Mouse (Mus musculus) CH12.LX (cell line): Measurements from ENCODE around the gene Acvrl1. TPM values are rescaled to one million over a fixed set of nuclear protein-coding genes. Genes with fewer than 3 reads are reported as not detected.
A peak's percentile ranks its signal among the peaks of the same experiment; 100 is the strongest.

ENCODE experiments used
- DNase-seq: peaks from one replicate; pipeline ENCODE4 v3.0.0-alpha.2; 2013; ENCODE audit errors: extremely low read depth
- H3K27ac ChIP-seq: 2 replicates; pipeline ENCODE4 v1.5.1; 2012; ENCODE audit warnings: low read depth, mild to moderate bottlenecking, control low read depth, moderate library complexity; ENCODE audit not compliant: insufficient read depth
- H3K27me3 ChIP-seq: replicated peaks from 2 replicates; pipeline ENCODE3; 2012; ENCODE audit warnings: inconsistent platforms
- H3K36me3 ChIP-seq, 2 experiments: replicated peaks in 1 of 2; 2 replicates each; pipeline versions ENCODE3 to v1.6.1; 2012; ENCODE audit warnings: inconsistent platforms in 1 of 2, low read length in 1 of 2, mild to moderate bottlenecking in 1 of 2, mixed read lengths in 1 of 2, moderate library complexity in 1 of 2; ENCODE audit not compliant: control insufficient read depth in 1 of 2, insufficient read depth in 1 of 2
- H3K4me1 ChIP-seq, 2 experiments: 2 replicates each; pipeline ENCODE4 v1.6.1; 2012; ENCODE audit warnings: inconsistent platforms in 1 of 2, moderate library complexity in 1 of 2; ENCODE audit not compliant: insufficient read depth in 2 of 2, control insufficient read depth in 1 of 2
- H3K4me2 ChIP-seq: 2 replicates; pipeline ENCODE4 v1.6.1; 2012; ENCODE audit warnings: low read depth, mild to moderate bottlenecking, control low read depth; ENCODE audit not compliant: poor library complexity, insufficient read depth, severe bottlenecking
- H3K4me3 ChIP-seq, 3 experiments: fragments of 150-350 bp in 1 of 3; sonication (generic) in 1 of 3; replicated peaks in 1 of 3; 2 replicates each; pipeline versions ENCODE3 to v1.5.1; 2011 to 2012; ENCODE audit warnings: low read depth in 2 of 3, low read length in 2 of 3, mild to moderate bottlenecking in 2 of 3, moderate library complexity in 2 of 3, control low read depth in 1 of 3, improper control_type of control experiment in 1 of 3, inconsistent platforms in 1 of 3, mixed read lengths in 1 of 3; ENCODE audit not compliant: poor library complexity in 1 of 3
- H3K79me2 ChIP-seq: replicated peaks from 2 replicates; pipeline ENCODE4 v1.6.1; 2012; ENCODE audit warnings: mild to moderate bottlenecking, moderate library complexity; ENCODE audit not compliant: control insufficient read depth, poor library complexity, insufficient read depth, severe bottlenecking; ENCODE audit errors: extremely low read depth
- H3K9ac ChIP-seq: 2 replicates; pipeline ENCODE4 v1.6.1; 2012; ENCODE audit warnings: low read depth, mild to moderate bottlenecking, control low read depth, moderate library complexity; ENCODE audit not compliant: insufficient read depth
- H3K9me3 ChIP-seq: replicated peaks from 2 replicates; pipeline ENCODE3; 2012; ENCODE audit warnings: low read length, inconsistent platforms, mixed read lengths
- CHD1 ChIP-seq: IDR thresholded peaks from 2 replicates; pipeline ENCODE4 v1.6.1; 2012; ENCODE audit warnings: low read depth, low read length, improper control_type of control experiment, inconsistent platforms
- CHD2 ChIP-seq: IDR thresholded peaks from 2 replicates; pipeline ENCODE4 v1.6.1; 2011; ENCODE audit warnings: low read length, improper control_type of control experiment
- CTCF ChIP-seq, 2 experiments: IDR thresholded peaks in 1 of 2; conservative IDR thresholded peaks in 1 of 2; 2 replicates each; pipeline ENCODE4 v1.5.1; 2011 to 2012; ENCODE audit warnings: low read depth in 2 of 2, low read length in 2 of 2, improper control_type of control experiment in 1 of 2, inconsistent platforms in 1 of 2, mild to moderate bottlenecking in 1 of 2, moderate library complexity in 1 of 2
- E2F4 ChIP-seq: IDR thresholded peaks from 2 replicates; pipeline ENCODE4 v1.6.1; 2011; ENCODE audit warnings: low read depth, low read length, improper control_type of control experiment; ENCODE audit not compliant: insufficient replicate concordance
- ELF1 ChIP-seq: IDR thresholded peaks from 2 replicates; pipeline ENCODE4 v1.6.1; 2014; ENCODE audit warnings: low read depth, mild to moderate bottlenecking, inconsistent platforms, low read length, improper control_type of control experiment
- GABPA ChIP-seq: IDR thresholded peaks from 2 replicates; pipeline ENCODE4 v1.6.1; 2012; ENCODE audit warnings: low read depth, low read length, improper control_type of control experiment, inconsistent platforms; ENCODE audit not compliant: insufficient replicate concordance
- HCFC1 ChIP-seq: IDR thresholded peaks from 2 replicates; pipeline ENCODE4 v1.6.1; 2012; ENCODE audit warnings: low read depth, mild to moderate bottlenecking, inconsistent platforms, low read length, improper control_type of control experiment
- JUND ChIP-seq: conservative IDR thresholded peaks from 2 replicates; pipeline ENCODE4 v1.6.1; 2011; ENCODE audit warnings: low read depth, low read length, improper control_type of control experiment
- MAZ ChIP-seq: IDR thresholded peaks from 2 replicates; pipeline ENCODE4 v1.6.1; 2012; ENCODE audit warnings: low read depth, mild to moderate bottlenecking, inconsistent platforms, low read length, improper control_type of control experiment, moderate library complexity
- MYC ChIP-seq: IDR thresholded peaks from 2 replicates; pipeline ENCODE4 v1.6.1; 2011; ENCODE audit warnings: low read depth, mild to moderate bottlenecking, improper control_type of control experiment, low read length
- NELFE ChIP-seq: IDR thresholded peaks from 2 replicates; pipeline ENCODE4 v1.6.1; 2011; ENCODE audit warnings: low read depth, low read length, improper control_type of control experiment
- NRF1 ChIP-seq: IDR thresholded peaks from 2 replicates; pipeline ENCODE4 v1.6.1; 2014; ENCODE audit warnings: low read depth, mild to moderate bottlenecking, inconsistent platforms, low read length, improper control_type of control experiment, moderate library complexity
- PAX5 ChIP-seq: IDR thresholded peaks from 2 replicates; pipeline ENCODE4 v1.6.1; 2012; ENCODE audit warnings: low read length, inconsistent platforms, mixed read lengths
- POLR2A ChIP-seq: IDR thresholded peaks from 2 replicates; pipeline ENCODE4 v1.6.1; 2011; ENCODE audit warnings: low read depth, mild to moderate bottlenecking, improper control_type of control experiment, low read length
- SIN3A ChIP-seq: IDR thresholded peaks from 2 replicates; pipeline ENCODE4 v1.6.1; 2012; ENCODE audit warnings: low read length, improper control_type of control experiment, inconsistent platforms
- SMC3 ChIP-seq: IDR thresholded peaks from 2 replicates; pipeline ENCODE4 v1.6.1; 2011; ENCODE audit warnings: low read depth, low read length, improper control_type of control experiment
- TBP ChIP-seq: conservative IDR thresholded peaks from 2 replicates; pipeline ENCODE4 v1.6.1; 2011; ENCODE audit warnings: low read depth, low read length, improper control_type of control experiment
- TCF12 ChIP-seq: IDR thresholded peaks from 2 replicates; pipeline ENCODE4 v1.6.1; 2014; ENCODE audit warnings: low read depth, mild to moderate bottlenecking, inconsistent platforms, low read length, improper control_type of control experiment
- UBTF ChIP-seq: IDR thresholded peaks from 2 replicates; pipeline ENCODE4 v1.6.1; 2012; ENCODE audit warnings: low read depth, mild to moderate bottlenecking, inconsistent platforms, low read length, improper control_type of control experiment, moderate library complexity
- USF1 ChIP-seq: IDR thresholded peaks from 2 replicates; pipeline ENCODE4 v1.6.1; 2014; ENCODE audit warnings: low read depth, mild to moderate bottlenecking, inconsistent platforms, low read length, improper control_type of control experiment
- ZMIZ1 ChIP-seq: IDR thresholded peaks from 2 replicates; pipeline ENCODE4 v1.6.1; 2012; ENCODE audit warnings: low read depth, mild to moderate bottlenecking, inconsistent platforms, low read length, improper control_type of control experiment
- dilution Hi-C: fragments of 300-500 bp; cut with MboI; formaldehyde crosslinking; loops from 2 replicates; pipeline ENCODE4 v1.14.3; 2020; ENCODE audit warnings: low sequenced_read_pairs; ENCODE audit not compliant: extremely low pct_unique_long_range_greater_than_20kb, extremely low pct_ligation_motif_present
- in situ Hi-C: fragments of 300-500 bp; cut with MboI; formaldehyde crosslinking; loops from 3 replicates; pipeline ENCODE4 v1.14.3; 2019; ENCODE audit warnings: low sequenced_read_pairs, low pct_ligation_motif_present, low pct_unique_long_range_greater_than_20kb, mixed read lengths
- polyA plus RNA-seq: library from polyadenylated mRNA; unstranded; fragments of >175 nt; gene quantifications from 2 replicates; pipeline ENCODE4 v1.2.1, GENCODE M21; 2012; ENCODE audit warnings: low read depth; ENCODE audit not compliant: insufficient read length
- total RNA-seq, 2 experiments: library from RNA; depleted of rRNA; stranded (reverse); fragments of 300-350 nt in 1 of 2; fragments of >200 nt in 1 of 2; gene quantifications; 2 replicates each; pipeline ENCODE4 v1.2.3; 2012 to 2014

The Acvrl1 gene
- total and polyA plus RNA-seq, 3 experiments: 4.0 to 9.5 (median 5.2) TPM

- H3K4me2 ChIP-seq: peak overlapping the region; percentile 77
- dilution Hi-C loops: no loop called here
- TF ChIP-seq MAZ (no peak), TBP (no peak), NRF1 (no peak), GABPA (no peak), ZMIZ1 (no peak), TCF12 (no peak), PAX5 (no peak), E2F4 (no peak), UBTF (no peak)
- H3K4me1 ChIP-seq: peaks cover 15 to 16% of the 10 kb centered on the region in 2 experiments
- peaks cover 39% of the 10 kb centered on the region for H3K27me3 ChIP-seq
- peak overlapping the region; percentile 49 to 68 (median 61) for H3K4me3 ChIP-seq
- DNase-seq: no peak
- H3K9me3 ChIP-seq: no peaks in the 10 kb centered on the region
- no peak overlapping the region for H3K27ac ChIP-seq
- no peaks in the 10 kb centered on the region for H3K79me2 ChIP-seq
- in situ Hi-C loops: no loop called here
- H3K36me3 ChIP-seq: no peaks in the 10 kb centered on the region
- H3K9ac ChIP-seq: peak overlapping the region; percentile 91
These were observed 46.2 kb downstream of the Acvrl1 start for GRCm38 (mm10) chr15:101174294-101175130.

GRCm38 (mm10) chr15:101175131-101175460, 46.8 kb downstream of the Acvrl1 start:
- Histone ChIP-seq H3K36me3 (no peaks in the 10 kb centered on the region), H3K9me3 (no peaks in the 10 kb centered on the region), H3K79me2 (no peaks in the 10 kb centered on the region)
- in situ Hi-C loops: no loop called here
- TF ChIP-seq CHD2: no peak
- no peak for TF ChIP-seq SIN3A
- TF ChIP-seq E2F4: no peak
- TF ChIP-seq CHD1: no peak
- TF ChIP-seq SMC3: no peak
- TF ChIP-seq ELF1: no peak
- no peak for TF ChIP-seq USF1
- no peak for TF ChIP-seq CTCF (conservative IDR thresholded peaks at IDR 0.05 in 1 of 2, IDR thresholded peaks at IDR 0.05 in 1 of 2; ENCODE audit: low read depth in 2 of 2, low read length in 2 of 2)
- no peak for TF ChIP-seq JUND
- TF ChIP-seq HCFC1: no peak
- TF ChIP-seq MYC: no peak
- no peak for TF ChIP-seq POLR2A
- TF ChIP-seq TCF12: no peak
- no peak for TF ChIP-seq NELFE
- TF ChIP-seq NRF1: no peak
- TF ChIP-seq, all 38 proteins: peak for 0
- dilution Hi-C loops: no loop called here
- peak overlapping the region; percentile 77; the same call in 1 of the 2 replicates for H3K4me2 ChIP-seq
- H3K4me1 ChIP-seq: peaks cover 14 to 16% of the 10 kb centered on the region in 2 experiments
- peaks cover 39% of the 10 kb centered on the region for H3K27me3 ChIP-seq
- DNase-seq: no peak
- H3K27ac ChIP-seq: no peak overlapping the region
- no peak overlapping the region for H3K4me3 ChIP-seq
- no peak overlapping the region for H3K9ac ChIP-seq
